Mouse (Mus musculus): ENCODE results near the gene Arhgap22. TPM values are rescaled to one million over a fixed set of nuclear protein-coding genes. Genes with fewer than 3 reads are reported as not detected.

Arhgap22 gene
- polyA plus RNA-seq, 1 experiment from 2014 or later: 6.7 TPM

- Histone ChIP-seq H3K36me3 (ENCODE audit: control insufficient read depth, insufficient read depth, low read length) (no peaks in the 10 kb centered on the region), H3K4me3 (replicated peaks; ENCODE audit: low read length) (no peak overlapping the region), H3K27ac (ENCODE audit: low read length) (no peak overlapping the region), H3K27me3 (ENCODE audit: control insufficient read depth, insufficient read depth, low read length) (no peaks in the 10 kb centered on the region), H3K9me3 (replicated peaks; ENCODE audit: control insufficient read depth, low read length) (no peaks in the 10 kb centered on the region), H3K4me1 (ENCODE audit: control insufficient read depth, insufficient read depth, low read length) (0 out of 2 replicates have a peak, but pooled peaks cover 3% of the 10 kb centered on the region), H3K9ac (ENCODE audit: low read length) (no peak overlapping the region), H3K4me2 (ENCODE audit: low read depth, low read length) (no peak overlapping the region)
- WGBS: 85% methylated on average over 4 of the region's 4 CpGs
- ATAC-seq (ENCODE audit: insufficient read depth, low FRiP score): no peak
Observed at GRCm38 (mm10) chr14:33287920-33288319, 74.1 kb downstream of the Arhgap22 start.

GRCm38 (mm10) chr14:33290038-33290437 is 76.2 kb downstream of the Arhgap22 start:
- 22% methylated on average over 9 of the region's 9 CpGs for WGBS
- Histone ChIP-seq H3K9ac (ENCODE audit: low read length) (no peak overlapping the region), H3K4me2 (ENCODE audit: low read depth, low read length) (no peak overlapping the region), H3K4me3 (replicated peaks; ENCODE audit: low read length) (no peak overlapping the region), H3K27ac (ENCODE audit: low read length) (no peak overlapping the region), H3K36me3 (ENCODE audit: control insufficient read depth, insufficient read depth, low read length) (no peaks in the 10 kb centered on the region), H3K27me3 (ENCODE audit: control insufficient read depth, insufficient read depth, low read length) (no peaks in the 10 kb centered on the region), H3K4me1 (ENCODE audit: control insufficient read depth, insufficient read depth, low read length) (0 out of 2 replicates have a peak, but pooled peaks cover 3% of the 10 kb centered on the region), H3K9me3 (replicated peaks; ENCODE audit: control insufficient read depth, low read length) (no peaks in the 10 kb centered on the region)
- ATAC-seq (ENCODE audit: insufficient read depth, low FRiP score): no peak

- Histone ChIP-seq H3K27ac (ENCODE audit: low read length) (0 out of 2 replicates have a peak overlapping the region, but pooled peaks have one; percentile 13), H3K4me2 (ENCODE audit: low read depth, low read length) (no peak overlapping the region), H3K9ac (ENCODE audit: low read length) (no peak overlapping the region), H3K27me3 (ENCODE audit: control insufficient read depth, insufficient read depth, low read length) (no peaks in the 10 kb centered on the region), H3K4me3 (replicated peaks; ENCODE audit: low read length) (no peak overlapping the region), H3K9me3 (replicated peaks; ENCODE audit: control insufficient read depth, low read length) (no peaks in the 10 kb centered on the region), H3K36me3 (ENCODE audit: control insufficient read depth, insufficient read depth, low read length) (no peaks in the 10 kb centered on the region), H3K4me1 (ENCODE audit: control insufficient read depth, insufficient read depth, low read length) (0 out of 2 replicates have a peak, but pooled peaks cover 3% of the 10 kb centered on the region)
- 62% methylated on average over 1 of the region's 1 CpGs for WGBS
- peak; percentile 57 for ATAC-seq (ENCODE audit: insufficient read depth, low FRiP score)
Observed at GRCm38 (mm10) chr14:33294488-33294887, 80.7 kb downstream of the Arhgap22 start.

GRCm38 (mm10) chr14:33296698-33297341 is 83.0 kb downstream of the Arhgap22 start:
- Histone ChIP-seq H3K4me2 (ENCODE audit: low read depth, low read length) (no peak overlapping the region), H3K27me3 (ENCODE audit: control insufficient read depth, insufficient read depth, low read length) (no peaks in the 10 kb centered on the region), H3K27ac (ENCODE audit: low read length) (no peak overlapping the region), H3K36me3 (ENCODE audit: control insufficient read depth, insufficient read depth, low read length) (no peaks in the 10 kb centered on the region), H3K9ac (ENCODE audit: low read length) (no peak overlapping the region), H3K4me1 (ENCODE audit: control insufficient read depth, insufficient read depth, low read length) (no peaks in the 10 kb centered on the region), H3K9me3 (replicated peaks; ENCODE audit: control insufficient read depth, low read length) (no peaks in the 10 kb centered on the region), H3K4me3 (replicated peaks; ENCODE audit: low read length) (no peak overlapping the region)
- no peak for ATAC-seq (ENCODE audit: insufficient read depth, low FRiP score)
- WGBS: 81% methylated on average over 16 of the region's 16 CpGs

GRCm38 (mm10) chr14:33300591-33300990 is 86.8 kb downstream of the Arhgap22 start:
- Histone ChIP-seq H3K36me3 (ENCODE audit: control insufficient read depth, insufficient read depth, low read length) (no peaks in the 10 kb centered on the region), H3K4me2 (ENCODE audit: low read depth, low read length) (no peak overlapping the region), H3K9ac (ENCODE audit: low read length) (no peak overlapping the region), H3K27ac (ENCODE audit: low read length) (no peak overlapping the region), H3K27me3 (ENCODE audit: control insufficient read depth, insufficient read depth, low read length) (no peaks in the 10 kb centered on the region), H3K4me3 (replicated peaks; ENCODE audit: low read length) (no peak overlapping the region), H3K4me1 (ENCODE audit: control insufficient read depth, insufficient read depth, low read length) (no peaks in the 10 kb centered on the region), H3K9me3 (replicated peaks; ENCODE audit: control insufficient read depth, low read length) (no peaks in the 10 kb centered on the region)
- ATAC-seq (ENCODE audit: insufficient read depth, low FRiP score): no peak
- WGBS: 62% methylated on average over 2 of the region's 2 CpGs

- Histone ChIP-seq H3K27me3 (ENCODE audit: control insufficient read depth, insufficient read depth, low read length) (no peaks in the 10 kb centered on the region), H3K27ac (ENCODE audit: low read length) (no peak overlapping the region), H3K36me3 (ENCODE audit: control insufficient read depth, insufficient read depth, low read length) (no peaks in the 10 kb centered on the region), H3K4me1 (ENCODE audit: control insufficient read depth, insufficient read depth, low read length) (no peaks in the 10 kb centered on the region), H3K9ac (ENCODE audit: low read length) (no peak overlapping the region), H3K4me3 (replicated peaks; ENCODE audit: low read length) (no peak overlapping the region), H3K4me2 (ENCODE audit: low read depth, low read length) (no peak overlapping the region), H3K9me3 (replicated peaks; ENCODE audit: control insufficient read depth, low read length) (no peaks in the 10 kb centered on the region)
- peak; percentile 56; the same call in 1 of the 2 replicates for ATAC-seq (ENCODE audit: insufficient read depth, low FRiP score)
- 25% methylated on average over 9 of the region's 9 CpGs for WGBS
Observed at GRCm38 (mm10) chr14:33303348-33303819, 89.6 kb downstream of the Arhgap22 start.

GRCm38 (mm10) chr14:33305645-33306281 is 91.9 kb downstream of the Arhgap22 start:
- Histone ChIP-seq H3K36me3 (ENCODE audit: control insufficient read depth, insufficient read depth, low read length) (no peaks in the 10 kb centered on the region), H3K4me2 (ENCODE audit: low read depth, low read length) (no peak overlapping the region), H3K27me3 (ENCODE audit: control insufficient read depth, insufficient read depth, low read length) (peaks cover 6% of the 10 kb centered on the region; the same call in 1 of the 2 replicates), H3K4me1 (ENCODE audit: control insufficient read depth, insufficient read depth, low read length) (no peaks in the 10 kb centered on the region), H3K9ac (ENCODE audit: low read length) (no peak overlapping the region), H3K27ac (ENCODE audit: low read length) (no peak overlapping the region), H3K9me3 (replicated peaks; ENCODE audit: control insufficient read depth, low read length) (no peaks in the 10 kb centered on the region), H3K4me3 (replicated peaks; ENCODE audit: low read length) (no peak overlapping the region)
- 67% methylated on average over 12 of the region's 12 CpGs for WGBS
- no peak for ATAC-seq (ENCODE audit: insufficient read depth, low FRiP score)

GRCm38 (mm10) chr14:33310719-33311118 is 96.9 kb downstream of the Arhgap22 start:
- peaks cover 6% of the 10 kb centered on the region; the same call in 1 of the 2 replicates for H3K27me3 ChIP-seq (ENCODE audit: control insufficient read depth, insufficient read depth, low read length)
- H3K4me2 ChIP-seq (ENCODE audit: low read depth, low read length): no peak overlapping the region
- H3K27ac ChIP-seq (ENCODE audit: low read length): no peak overlapping the region
- whole genome bisulfite sequencing: 21% methylated on average over 4 of the region's 4 CpGs
- no peak for ATAC-seq (ENCODE audit: insufficient read depth, low FRiP score)
- H3K9me3 ChIP-seq (replicated peaks; ENCODE audit: control insufficient read depth, low read length): no peaks in the 10 kb centered on the region
- H3K4me3 ChIP-seq (replicated peaks; ENCODE audit: low read length): no peak overlapping the region
- H3K9ac ChIP-seq (ENCODE audit: low read length): no peak overlapping the region
- no peaks in the 10 kb centered on the region for H3K4me1 ChIP-seq (ENCODE audit: control insufficient read depth, insufficient read depth, low read length)
- H3K36me3 ChIP-seq (ENCODE audit: control insufficient read depth, insufficient read depth, low read length): no peaks in the 10 kb centered on the region

GRCm38 (mm10) chr14:33312309-33312708 is 98.5 kb downstream of the Arhgap22 start:
- 68% methylated on average over 4 of the region's 4 CpGs for WGBS
- Histone ChIP-seq H3K9me3 (replicated peaks; ENCODE audit: control insufficient read depth, low read length) (no peaks in the 10 kb centered on the region), H3K4me1 (ENCODE audit: control insufficient read depth, insufficient read depth, low read length) (no peaks in the 10 kb centered on the region), H3K4me3 (replicated peaks; ENCODE audit: low read length) (no peak overlapping the region), H3K36me3 (ENCODE audit: control insufficient read depth, insufficient read depth, low read length) (no peaks in the 10 kb centered on the region), H3K27me3 (ENCODE audit: control insufficient read depth, insufficient read depth, low read length) (peaks cover 9% of the 10 kb centered on the region; the same call in 1 of the 2 replicates), H3K4me2 (ENCODE audit: low read depth, low read length) (no peak overlapping the region), H3K27ac (ENCODE audit: low read length) (no peak overlapping the region), H3K9ac (ENCODE audit: low read length) (no peak overlapping the region)
- no peak for ATAC-seq (ENCODE audit: insufficient read depth, low FRiP score)
